Mouse (Mus musculus) forebrain, embryonic 15.5 days (tissue): Measurements from ENCODE around the gene Keg1. TPM values are rescaled to one million over a fixed set of nuclear protein-coding genes. Genes with fewer than 3 reads are reported as not detected.
"Not testable (repeated sequence)": the region's sequence is repeated elsewhere in the genome, so short reads cannot be mapped to it uniquely, and the experiment has no call there.

ENCODE experiments used
- ATAC-seq: fragments of 200-750 bp; cut with Nextera tagmentation; replicated peaks from 2 replicates; pipeline ENCODE4 v1.8.0; 2017; ENCODE audit warnings: mild to moderate bottlenecking, moderate TSS enrichment, moderate library complexity
- H3K27ac ChIP-seq: fragments of 300-500 bp; sonication (generic); replicated peaks from 2 replicates; pipeline ENCODE4 v1.5.1; 2015; ENCODE audit warnings: mild to moderate bottlenecking, inconsistent platforms
- H3K27me3 ChIP-seq: fragments of 300-500 bp; sonication (generic); 2 replicates; pipeline ENCODE4 v1.6.1; 2015; ENCODE audit warnings: inconsistent platforms
- H3K36me3 ChIP-seq: fragments of 300-500 bp; sonication (generic); 2 replicates; pipeline ENCODE4 v1.6.1; 2015; ENCODE audit warnings: mild to moderate bottlenecking, inconsistent platforms
- H3K4me1 ChIP-seq: fragments of 300-500 bp; sonication (generic); 2 replicates; pipeline ENCODE4 v1.6.1; 2015; ENCODE audit warnings: inconsistent platforms
- H3K4me2 ChIP-seq: fragments of 300-500 bp; sonication (generic); replicated peaks from 2 replicates; pipeline ENCODE4 v1.6.1; 2015; ENCODE audit warnings: mild to moderate bottlenecking, inconsistent platforms
- H3K4me3 ChIP-seq: fragments of 300-500 bp; sonication (generic); 2 replicates; pipeline ENCODE4 v1.5.1; 2015; ENCODE audit warnings: mild to moderate bottlenecking, inconsistent platforms
- H3K9ac ChIP-seq: fragments of 300-500 bp; sonication (generic); replicated peaks from 2 replicates; pipeline ENCODE4 v1.6.1; 2015; ENCODE audit warnings: mild to moderate bottlenecking, inconsistent platforms
- H3K9me3 ChIP-seq: fragments of 300-500 bp; sonication (generic); 2 replicates; pipeline ENCODE4 v1.6.1; 2016; ENCODE audit warnings: inconsistent platforms
- WGBS: fragments of 180-500 bp; shearing (Covaris S2); methylation state at CpG from one replicate; pipeline ENCODE4 v1.1.7; 2015; ENCODE audit warnings: mixed read lengths; 5-methylcytosine and 5-hydroxymethylcytosine counted together
- polyA plus RNA-seq: library from polyadenylated mRNA; unstranded; fragments of >200 nt; fragmentation: Nextera tagmentation; extraction: Ambion mirVana; gene quantifications from 2 replicates; pipeline ENCODE4 v1.2.1, GENCODE M21; 2015

Keg1 gene
- polyA plus RNA-seq, 1 experiment from 2014 or later = not detected

DNA sequence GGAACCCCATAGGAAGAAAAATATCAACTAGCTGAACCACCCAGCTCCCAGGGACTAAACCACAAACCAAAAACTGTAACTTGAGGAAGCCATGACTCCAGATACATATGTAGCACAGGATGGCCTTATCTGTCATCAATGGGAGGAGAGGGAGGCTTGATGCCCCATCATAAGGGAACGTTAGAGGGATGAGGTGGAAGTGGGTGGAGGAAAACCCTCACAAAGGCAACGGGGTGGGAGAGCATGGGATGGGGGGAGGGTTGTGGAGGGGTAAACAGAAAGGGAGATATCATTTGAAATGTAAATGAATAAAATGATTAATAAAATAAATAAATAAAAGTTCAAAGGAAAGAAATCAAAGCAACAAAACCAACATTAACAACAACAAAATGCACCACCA, 24.9 kb downstream of the Keg1 start:
- ATAC-seq = no peak
- Histone ChIP-seq H3K9ac (no peak overlapping the region), H3K27me3 (no peaks in the 10 kb centered on the region), H3K9me3 (no peaks in the 10 kb centered on the region), H3K4me3 (no peak overlapping the region), H3K36me3 (no peaks in the 10 kb centered on the region), H3K27ac (no peak overlapping the region), H3K4me2 (no peak overlapping the region), H3K4me1 (no peaks in the 10 kb centered on the region)
- 74% methylated on average over 2 of the region's 2 CpGs for WGBS

- H3K4me3 ChIP-seq, H3K27me3 ChIP-seq, H3K9me3 ChIP-seq, H3K4me2 ChIP-seq, H3K36me3 ChIP-seq, H3K9ac ChIP-seq, ATAC-seq, H3K4me1 ChIP-seq, H3K27ac ChIP-seq: not testable (repeated sequence)
- 88% methylated on average over 5 of the region's 5 CpGs for WGBS
Observed at GRCm38 (mm10) chr19:12720919-12721318, 25.3 kb downstream of the Keg1 start.

- H3K9me3 ChIP-seq, H3K36me3 ChIP-seq, H3K4me1 ChIP-seq, ATAC-seq, H3K4me2 ChIP-seq, H3K4me3 ChIP-seq, H3K9ac ChIP-seq, H3K27ac ChIP-seq, H3K27me3 ChIP-seq: not testable (repeated sequence)
- WGBS = 92% methylated on average over 7 of the region's 7 CpGs
Observed at GRCm38 (mm10) chr19:12721596-12721995, 26.0 kb downstream of the Keg1 start.

DNA sequence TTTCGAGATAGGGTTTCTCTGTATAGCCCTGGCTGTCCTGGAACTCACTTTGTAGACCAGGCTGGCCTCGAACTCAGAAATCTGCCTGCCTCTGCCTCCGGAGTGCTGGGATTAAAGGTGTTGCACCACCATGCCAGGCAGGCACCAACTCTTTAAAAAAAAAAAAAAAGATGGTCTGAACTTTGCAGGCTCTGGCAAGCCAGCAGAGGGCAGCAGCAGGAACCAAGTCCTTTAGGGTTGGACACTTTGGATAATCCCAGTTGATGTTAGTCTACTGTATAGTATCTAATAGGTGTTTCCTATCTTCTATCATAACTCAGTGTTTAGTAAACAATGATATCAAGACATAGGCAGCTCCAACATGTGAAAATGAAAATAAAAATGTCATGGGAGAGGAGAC, 26.7 kb downstream of the Keg1 start:
- no peaks in the 10 kb centered on the region for H3K36me3 ChIP-seq
- H3K4me3 ChIP-seq = no peak overlapping the region
- no peaks in the 10 kb centered on the region for H3K27me3 ChIP-seq
- no peaks in the 10 kb centered on the region for H3K4me1 ChIP-seq
- H3K27ac ChIP-seq = no peak overlapping the region
- no peak overlapping the region for H3K9ac ChIP-seq
- no peak for ATAC-seq
- WGBS = 85% methylated on average over 2 of the region's 3 CpGs
- no peak overlapping the region for H3K4me2 ChIP-seq
- no peaks in the 10 kb centered on the region for H3K9me3 ChIP-seq

- H3K36me3 ChIP-seq = no peaks in the 10 kb centered on the region
- H3K27me3 ChIP-seq = no peaks in the 10 kb centered on the region
- WGBS = 67% methylated on average over 1 of the region's 1 CpGs
Observed at GRCm38 (mm10) chr19:12725851-12726250, 30.3 kb downstream of the Keg1 start.

DNA sequence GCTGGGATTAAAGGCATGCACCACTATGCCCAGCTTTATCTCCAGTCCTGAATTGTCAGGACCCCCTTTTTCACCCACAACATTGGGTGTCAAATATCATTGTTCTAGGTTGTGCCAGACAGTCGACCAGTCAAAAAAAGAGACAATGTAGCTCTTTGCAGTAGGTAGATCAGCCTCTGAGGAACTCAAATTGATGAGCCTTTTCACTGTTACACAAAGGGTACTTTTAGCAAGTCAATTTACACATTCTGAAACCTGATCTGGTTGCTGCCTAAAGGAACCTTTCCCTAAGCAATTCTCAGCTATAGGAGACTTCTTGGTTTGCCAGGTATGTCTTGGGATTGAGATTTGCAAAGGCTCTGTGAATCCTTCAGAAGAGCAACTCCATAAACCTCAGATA, 35.5 kb downstream of the Keg1 start:
- H3K36me3 ChIP-seq = no peaks in the 10 kb centered on the region
- H3K4me3 ChIP-seq = no peak overlapping the region

More at GRCm38 (mm10) chr19:12725851-12726250, 30.3 kb downstream of the Keg1 start:
- Histone ChIP-seq H3K9me3 (no peaks in the 10 kb centered on the region), H3K4me1 (no peaks in the 10 kb centered on the region), H3K27ac (no peak overlapping the region), H3K9ac (no peak overlapping the region), H3K4me3 (no peak overlapping the region), H3K4me2 (no peak overlapping the region)
- ATAC-seq = no peak

GRCm38 (mm10) chr19:12731950-12732349, 36.4 kb downstream of the Keg1 start:
- WGBS = 88% methylated on average over 2 of the region's 2 CpGs
- Histone ChIP-seq H3K27ac (no peak overlapping the region), H3K9ac (no peak overlapping the region), H3K4me3 (no peak overlapping the region), H3K4me1 (no peaks in the 10 kb centered on the region), H3K9me3 (no peaks in the 10 kb centered on the region), H3K4me2 (no peak overlapping the region), H3K27me3 (no peaks in the 10 kb centered on the region), H3K36me3 (no peaks in the 10 kb centered on the region)
- ATAC-seq = no peak

More for the DNA sequence above, 35.5 kb downstream of the Keg1 start:
- ATAC-seq = no peak
- no peaks in the 10 kb centered on the region for H3K27me3 ChIP-seq
- WGBS = 63% methylated on average over 1 of the region's 1 CpGs
- no peaks in the 10 kb centered on the region for H3K9me3 ChIP-seq
- no peak overlapping the region for H3K9ac ChIP-seq
- H3K27ac ChIP-seq = no peak overlapping the region
- no peaks in the 10 kb centered on the region for H3K4me1 ChIP-seq
- no peak overlapping the region for H3K4me2 ChIP-seq

DNA sequence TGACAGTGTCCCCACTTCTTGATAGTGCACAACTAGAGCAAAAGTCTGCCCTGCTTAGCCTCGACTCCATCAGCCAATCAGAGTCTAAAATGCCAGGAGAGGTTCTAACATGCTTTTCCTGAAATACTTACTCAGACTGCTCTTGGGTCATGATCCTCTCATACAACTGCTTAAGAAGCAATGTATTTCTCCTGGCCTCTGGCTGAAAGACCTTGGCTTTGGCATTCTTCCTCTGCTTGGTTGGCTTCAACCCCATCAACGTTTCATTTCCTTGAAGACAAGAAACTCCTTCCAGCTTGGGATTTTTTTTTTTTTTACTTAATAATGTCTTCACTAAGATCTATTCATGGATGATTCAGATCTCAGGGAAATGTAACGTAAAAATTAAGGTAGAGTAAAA, 60.7 kb downstream of the Keg1 start:
- no peak for ATAC-seq
- Histone ChIP-seq H3K9me3 (no peaks in the 10 kb centered on the region), H3K27me3 (no peaks in the 10 kb centered on the region), H3K27ac (no peak overlapping the region), H3K9ac (no peak overlapping the region), H3K36me3 (no peaks in the 10 kb centered on the region; the same call in 1 of the 2 replicates), H3K4me1 (0 out of 2 replicates have a peak, but pooled peaks cover 4% of the 10 kb centered on the region), H3K4me3 (no peak overlapping the region), H3K4me2 (no peak overlapping the region)
- WGBS = 79% methylated on average over 3 of the region's 3 CpGs

DNA sequence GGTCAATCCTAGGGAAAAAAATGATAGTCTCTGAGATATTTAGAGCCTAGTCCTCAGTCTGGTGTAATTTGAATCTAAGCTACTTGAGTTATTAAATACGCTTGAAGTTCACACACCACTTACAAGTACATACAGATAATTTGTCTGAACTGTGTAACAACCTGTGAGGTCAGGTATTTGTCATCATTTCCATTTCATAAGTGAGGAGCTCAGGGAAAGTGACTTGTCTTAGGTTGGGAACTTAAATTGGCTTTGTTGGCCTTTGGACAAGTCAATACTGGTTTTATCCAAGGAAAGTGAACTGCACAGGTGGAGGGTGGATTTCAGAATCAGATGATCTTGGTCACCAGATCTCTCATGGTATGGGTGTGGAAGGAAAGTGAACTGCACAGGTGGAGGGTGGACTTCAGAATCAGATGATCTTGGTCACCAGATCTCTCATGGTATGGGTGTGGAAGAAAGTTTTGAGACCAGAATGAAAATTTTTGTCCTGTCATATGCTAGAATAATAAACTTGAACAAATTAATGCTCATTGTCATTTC, 63.4 kb downstream of the Keg1 start:
- Histone ChIP-seq H3K9ac (no peak overlapping the region), H3K9me3 (no peaks in the 10 kb centered on the region), H3K27ac (no peak overlapping the region), H3K4me2 (no peak overlapping the region), H3K36me3 (peaks cover 14% of the 10 kb centered on the region), H3K4me3 (no peak overlapping the region), H3K4me1 (0 out of 2 replicates have a peak, but pooled peaks cover 4% of the 10 kb centered on the region), H3K27me3 (no peaks in the 10 kb centered on the region)
- ATAC-seq = peak; percentile 30; the same call in 1 of the 2 replicates
- 96% methylated on average over 1 of the region's 1 CpGs for WGBS

DNA sequence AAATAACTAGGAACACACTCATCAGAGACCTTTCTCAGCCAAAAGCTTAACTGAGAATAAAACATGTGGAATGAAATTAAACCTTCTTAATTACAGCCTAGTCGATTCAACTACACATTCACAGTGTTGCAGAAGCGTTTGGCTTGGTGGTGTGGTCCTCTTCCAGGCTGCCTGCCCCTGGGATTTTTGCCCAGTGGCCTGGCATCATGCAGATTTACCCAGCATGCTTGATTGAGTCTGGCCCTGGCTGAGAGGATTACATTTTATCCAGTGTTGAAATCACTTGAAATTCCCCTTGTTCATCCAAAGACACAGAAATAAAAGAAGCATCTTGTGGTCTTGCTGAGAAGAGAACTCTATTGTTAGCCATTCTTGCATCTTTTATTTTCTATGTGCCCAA, 64.1 kb downstream of the Keg1 start:
- Histone ChIP-seq H3K27ac (0 out of 2 replicates have a peak overlapping the region, but pooled peaks have one; percentile 11), H3K9ac (no peak overlapping the region), H3K9me3 (no peaks in the 10 kb centered on the region), H3K36me3 (peaks cover 18% of the 10 kb centered on the region), H3K4me3 (no peak overlapping the region), H3K4me2 (no peak overlapping the region), H3K4me1 (0 out of 2 replicates have a peak, but pooled peaks cover 4% of the 10 kb centered on the region), H3K27me3 (no peaks in the 10 kb centered on the region)
- WGBS = 17% methylated on average over 2 of the region's 2 CpGs
- peak; percentile 74; the same call in 1 of the 2 replicates for ATAC-seq

DNA sequence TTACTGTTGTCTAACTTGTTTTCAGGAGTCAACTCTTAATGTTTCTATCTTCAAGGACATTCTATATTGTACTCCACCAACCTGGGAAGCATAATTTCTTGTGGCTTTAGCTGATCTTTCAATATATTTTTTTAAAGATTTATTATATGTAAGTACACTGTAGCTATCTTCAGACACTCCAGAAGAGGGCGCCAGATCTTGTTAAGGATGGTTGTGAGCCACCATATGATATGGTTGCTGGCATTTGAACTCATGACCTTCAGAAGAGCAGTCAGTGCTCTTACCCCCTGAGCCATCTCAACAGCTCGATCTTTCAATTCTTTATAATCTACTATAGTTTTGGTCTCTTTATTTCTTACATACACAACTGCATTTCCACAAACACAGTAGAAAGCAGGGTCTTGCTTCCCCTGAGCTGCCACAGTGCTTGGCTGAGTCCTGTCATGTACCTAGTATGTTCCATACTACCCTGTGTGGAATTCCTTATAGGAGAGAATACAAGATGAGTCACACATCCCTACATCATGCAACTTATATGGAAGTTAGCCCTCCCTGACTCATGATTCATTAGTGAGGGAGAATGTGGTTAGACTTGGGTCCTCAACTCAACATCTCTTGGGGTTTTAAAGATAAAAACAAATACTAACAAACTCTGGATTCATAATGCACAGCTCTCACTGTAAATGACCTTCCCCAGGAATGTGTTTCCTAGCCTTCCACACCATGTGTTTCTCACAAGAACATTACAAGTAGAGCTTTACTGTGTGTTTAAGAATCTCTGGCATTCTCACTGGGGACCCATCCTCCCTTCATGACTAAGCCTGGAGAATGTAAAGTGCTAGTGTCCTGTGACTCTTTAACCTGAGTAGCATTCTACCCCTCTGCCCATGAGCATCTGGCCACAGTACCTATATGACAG, 66.9 kb downstream of the Keg1 start:
- ATAC-seq = no peak
- Histone ChIP-seq H3K27me3 (no peaks in the 10 kb centered on the region), H3K4me1 (0 out of 2 replicates have a peak, but pooled peaks cover 4% of the 10 kb centered on the region), H3K4me3 (no peak overlapping the region), H3K4me2 (no peak overlapping the region), H3K9ac (no peak overlapping the region), H3K27ac (no peak overlapping the region), H3K36me3 (peaks cover 27% of the 10 kb centered on the region), H3K9me3 (no peaks in the 10 kb centered on the region)
- WGBS = 62% methylated on average over 2 of the region's 2 CpGs

DNA sequence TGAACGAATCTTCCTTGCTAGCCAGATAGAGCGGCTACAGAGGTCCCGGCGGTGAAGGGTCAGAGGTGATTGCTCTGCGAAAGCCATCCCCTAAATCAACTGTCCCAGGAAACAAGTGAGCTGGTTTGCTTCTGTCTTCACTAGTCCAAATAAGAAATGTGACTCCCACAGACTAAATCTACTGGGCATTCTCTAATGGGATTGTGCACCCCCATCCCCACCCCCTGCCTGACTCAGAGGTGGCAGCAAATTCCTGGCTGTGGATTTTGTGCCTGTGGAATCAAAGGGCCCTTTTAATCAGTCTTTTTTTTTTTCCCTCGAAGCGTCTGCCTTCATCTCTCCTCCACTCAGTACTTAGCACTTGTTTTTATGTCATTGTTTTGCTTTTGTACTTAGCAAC, 69.7 kb downstream of the Keg1 start, which contains the start of gene Cntf:
Cntf (minus strand) TSS at position 325 of the 400 bp plus-strand sequence.
- no peak within 1 kb of the TSS for H3K4me3 ChIP-seq
- no peak within 1 kb of the TSS for H3K9ac ChIP-seq
- ATAC-seq = no peak
- H3K4me1 ChIP-seq = no peaks in the 10 kb centered on the region
- WGBS = 56% methylated on average over 7 of the region's 7 CpGs
- H3K9me3 ChIP-seq = no peaks in the 10 kb centered on the region
- H3K27ac ChIP-seq = no peak within 1 kb of the TSS
- no peaks in the 10 kb centered on the region for H3K27me3 ChIP-seq
- peaks cover 55% of the 10 kb centered on the region for H3K36me3 ChIP-seq
- H3K4me2 ChIP-seq = no peak within 1 kb of the TSS
